Mouse (Mus musculus) left cerebral cortex, postnatal 36 days (tissue): ENCODE data around the gene Hspb7. TPM values are rescaled to one million over a fixed set of nuclear protein-coding genes. Genes with fewer than 3 reads are reported as not detected.
A peak's percentile ranks its signal among the peaks of the same experiment; 100 is the strongest.

Source experiments
- DNase-seq, 2 experiments: peaks; one replicate each; pipeline ENCODE4 v3.0.0; 2021 to 2022; ENCODE audit warnings: low spot score in 2 of 2, mixed read lengths in 1 of 2
- intact Hi-C: fragments of 180-260 bp; cut with DNase I; formaldehyde crosslinking; loops from one replicate; pipeline ENCODE4 v1.15.1; 2025
- total RNA-seq, 2 experiments: library from RNA; stranded (reverse); gene quantifications; 2 replicates each; pipeline ENCODE4 v1.2.3; 2021

The Hspb7 gene
- total RNA-seq, result under 1 TPM; 0.18 to 0.47 TPM

DNA sequence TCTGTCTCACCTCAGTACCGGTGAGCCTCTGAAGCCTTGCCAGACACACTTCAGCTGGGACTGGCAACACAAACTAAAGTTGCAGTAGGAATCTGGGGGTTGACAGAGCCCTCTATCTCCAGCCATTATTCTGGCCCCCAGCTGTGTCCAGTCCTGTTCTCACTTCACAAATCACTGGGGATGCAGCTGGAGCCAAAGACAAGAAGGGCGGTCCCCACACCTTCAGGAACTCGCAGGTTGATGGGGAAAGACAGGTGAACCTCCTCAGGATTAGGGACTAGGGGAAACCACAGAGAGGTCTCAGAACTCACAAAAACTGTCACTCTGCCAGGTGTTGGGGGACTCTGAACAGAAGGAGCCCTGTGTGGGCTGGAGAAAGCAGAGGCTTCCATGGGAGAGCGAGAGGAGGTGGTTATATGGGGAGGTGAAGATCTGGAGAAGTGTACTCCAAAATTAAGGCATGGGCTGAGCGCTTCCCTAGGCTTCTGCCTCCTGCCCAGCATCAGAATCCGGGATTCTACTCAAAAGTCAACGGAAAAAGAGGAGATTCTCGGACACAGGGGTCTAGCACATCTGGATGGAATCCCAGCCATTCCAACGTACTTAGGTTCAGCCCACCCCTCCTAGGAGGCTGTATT is at the start of gene Hspb7:
Gene Hspb7 (plus strand): TSS at position 588 of the 638 bp plus-strand sequence.
- DNase-seq, result no peak
- intact Hi-C loops, result no loop called here

DNA sequence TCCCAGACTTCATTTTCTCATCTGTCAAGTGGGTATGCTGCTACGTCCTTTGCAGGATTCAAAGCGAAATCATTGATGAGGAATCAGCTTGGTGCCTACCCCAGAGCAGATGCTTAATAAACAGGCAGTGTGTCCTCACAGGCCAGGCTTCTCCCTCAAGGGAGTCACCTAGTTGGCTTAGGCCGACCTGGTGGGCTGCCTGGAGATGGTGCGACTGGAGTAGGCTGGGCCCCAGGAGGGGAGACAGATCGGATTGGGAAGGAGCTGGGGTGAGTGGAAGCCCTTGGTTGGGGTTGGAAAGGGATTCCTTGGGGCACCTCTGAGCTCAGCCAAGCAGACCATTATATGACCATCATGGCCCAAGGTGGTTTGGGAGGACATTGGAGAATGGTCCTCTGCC is 48.2 kb upstream of the Hspb7 start:
- intact Hi-C loops, result no loop called here
- no peak for DNase-seq

DNA sequence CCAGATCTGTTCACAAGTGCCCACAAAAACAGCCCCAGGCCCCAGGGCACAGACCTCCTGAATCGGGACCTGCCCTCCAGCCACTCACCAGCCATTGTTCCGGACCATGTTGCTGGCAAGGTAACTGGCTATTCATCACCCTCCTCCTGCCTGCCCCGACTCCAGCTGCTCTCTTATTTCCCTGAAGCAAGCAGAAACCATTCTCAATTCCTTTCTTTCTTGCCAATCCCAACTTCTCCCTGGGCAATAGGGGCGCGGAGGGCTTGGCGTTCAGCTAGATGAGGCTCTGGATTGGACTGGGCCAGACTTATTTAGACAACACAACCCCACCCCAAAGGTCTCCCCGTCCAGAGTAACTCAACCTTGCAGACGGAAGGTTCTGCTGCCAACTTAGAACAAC is 40.9 kb upstream of the Hspb7 start:
- intact Hi-C loops, result no loop called here
- DNase-seq, result no peak

DNA sequence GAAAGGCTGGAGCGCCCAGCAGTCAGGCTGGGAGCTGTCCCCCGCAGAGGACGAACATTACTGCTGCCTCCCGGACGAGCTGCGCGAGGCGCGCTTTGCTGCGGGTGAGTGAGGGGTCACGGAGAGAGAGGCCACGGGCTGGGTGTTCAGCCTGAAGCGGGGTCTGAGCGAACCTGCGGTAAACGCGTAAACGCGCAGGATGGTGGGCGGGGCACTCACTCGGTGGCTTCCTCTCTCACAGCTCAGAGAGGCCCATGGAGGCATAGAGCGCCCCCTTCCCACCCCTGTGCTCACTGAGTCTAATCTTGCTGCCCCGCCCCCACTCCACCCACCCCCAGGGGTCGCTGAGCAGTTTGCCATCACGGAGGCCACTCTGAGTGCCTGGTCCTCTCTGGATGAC is 38.2 kb upstream of the Hspb7 start:
- DNase-seq, result no peak
- intact Hi-C loops, result no loop called here

DNA sequence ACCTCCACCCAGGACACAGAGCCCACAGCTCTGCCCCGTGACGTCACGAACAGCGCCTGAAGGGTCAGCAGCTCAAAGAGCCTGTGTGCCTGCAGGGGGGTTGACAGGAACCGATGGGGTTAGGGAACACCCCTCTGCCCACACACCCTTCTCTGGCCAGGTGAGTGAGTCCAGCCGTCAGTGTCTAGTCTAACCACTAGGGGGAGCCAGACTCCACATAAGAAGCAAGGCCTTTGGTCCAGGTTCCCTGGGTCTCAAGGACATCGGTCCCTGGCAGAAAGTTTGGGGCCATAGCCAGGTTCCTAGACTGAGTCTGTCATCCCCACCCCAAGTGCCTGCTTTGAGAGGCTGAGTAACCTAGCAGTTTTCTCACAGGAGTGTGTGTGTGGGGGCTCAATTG is 35.3 kb upstream of the Hspb7 start:
- intact Hi-C loops, result no loop called here
- no peak for DNase-seq

DNA sequence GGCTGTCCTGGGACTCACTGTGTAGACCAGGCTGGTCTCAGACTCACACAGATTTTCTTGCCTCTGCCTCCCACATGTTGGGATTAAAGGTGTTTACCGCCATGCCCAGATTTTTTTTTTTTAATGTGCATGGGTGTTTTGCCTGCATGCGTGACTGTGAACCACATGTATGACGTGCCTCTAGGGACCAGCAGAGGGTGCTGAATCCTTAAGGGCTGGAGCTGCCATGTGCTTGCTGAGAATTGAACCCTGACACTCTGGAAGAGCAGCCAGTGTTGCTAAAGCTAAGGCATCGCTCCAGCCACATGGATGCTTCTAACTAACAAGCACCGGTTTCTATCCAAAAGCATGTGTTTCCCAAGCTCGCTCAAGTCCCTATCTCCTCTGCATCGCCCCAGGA is 34.4 kb upstream of the Hspb7 start:
- intact Hi-C loops, result loop anchor here (2.0 kb wide), 1 partner anchor 189 kb away; no protein-coding TSS in a partner anchor
- DNase-seq, result no peak

DNA sequence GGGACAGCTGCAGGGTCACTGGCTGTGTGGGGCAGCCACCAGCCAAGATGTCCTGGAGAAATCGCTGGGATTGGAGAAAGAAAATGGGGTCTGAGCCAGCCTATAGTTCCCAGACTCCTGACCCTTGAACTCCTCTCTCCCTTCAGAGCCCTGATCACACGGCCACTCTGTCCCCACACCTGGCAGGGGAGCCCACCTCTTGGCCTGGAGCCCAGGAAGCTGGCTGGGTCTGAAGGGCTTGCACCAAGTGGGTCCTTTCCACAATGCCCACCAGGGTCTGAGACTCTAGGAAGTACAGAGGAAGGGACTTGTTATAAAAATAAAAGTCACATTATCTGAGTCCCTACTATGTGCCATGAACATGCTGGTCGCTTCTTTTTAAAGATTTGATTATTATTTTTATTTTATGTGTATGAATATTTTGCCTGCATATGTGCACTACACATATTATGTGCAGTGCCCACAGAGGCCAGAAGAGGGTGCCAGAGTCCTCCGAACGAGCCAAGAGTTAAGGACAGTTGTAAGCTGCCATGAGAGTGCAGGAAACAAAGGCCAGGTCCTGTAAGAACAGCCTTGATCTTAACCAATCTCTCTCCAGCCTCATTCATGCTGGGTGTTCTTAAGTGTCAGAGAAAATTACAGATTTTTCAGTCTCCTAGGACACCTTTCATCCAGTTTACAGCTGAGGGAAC is 33.3 kb upstream of the Hspb7 start:
- peak; percentile 46 to 63 for DNase-seq
- intact Hi-C loops, result loop anchor here (2.0 kb wide), 1 partner anchor 188 kb away; no protein-coding TSS in a partner anchor

DNA sequence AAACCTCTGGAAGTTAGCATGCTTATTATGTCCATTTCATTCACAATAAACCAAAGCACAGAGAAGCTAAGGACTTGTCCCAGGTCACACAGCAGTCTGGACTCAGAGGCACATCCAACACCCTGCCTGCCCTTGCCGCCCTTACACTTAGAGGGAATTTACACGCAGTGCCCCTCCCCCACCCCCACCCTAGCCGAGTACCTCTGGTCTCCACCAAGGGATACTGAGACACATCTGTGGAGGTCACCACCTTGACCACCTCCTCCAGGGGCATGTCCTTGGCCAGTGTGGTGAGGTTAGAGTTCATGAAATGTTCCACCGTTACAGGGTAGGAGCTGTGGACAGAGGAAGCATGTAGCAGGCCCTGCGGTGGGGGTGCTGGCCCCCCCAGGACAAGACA is 32.6 kb upstream of the Hspb7 start:
- no peak for DNase-seq
- intact Hi-C loops, result loop anchor here (2.0 kb wide), 1 partner anchor 187 kb away; no protein-coding TSS in a partner anchor

DNA sequence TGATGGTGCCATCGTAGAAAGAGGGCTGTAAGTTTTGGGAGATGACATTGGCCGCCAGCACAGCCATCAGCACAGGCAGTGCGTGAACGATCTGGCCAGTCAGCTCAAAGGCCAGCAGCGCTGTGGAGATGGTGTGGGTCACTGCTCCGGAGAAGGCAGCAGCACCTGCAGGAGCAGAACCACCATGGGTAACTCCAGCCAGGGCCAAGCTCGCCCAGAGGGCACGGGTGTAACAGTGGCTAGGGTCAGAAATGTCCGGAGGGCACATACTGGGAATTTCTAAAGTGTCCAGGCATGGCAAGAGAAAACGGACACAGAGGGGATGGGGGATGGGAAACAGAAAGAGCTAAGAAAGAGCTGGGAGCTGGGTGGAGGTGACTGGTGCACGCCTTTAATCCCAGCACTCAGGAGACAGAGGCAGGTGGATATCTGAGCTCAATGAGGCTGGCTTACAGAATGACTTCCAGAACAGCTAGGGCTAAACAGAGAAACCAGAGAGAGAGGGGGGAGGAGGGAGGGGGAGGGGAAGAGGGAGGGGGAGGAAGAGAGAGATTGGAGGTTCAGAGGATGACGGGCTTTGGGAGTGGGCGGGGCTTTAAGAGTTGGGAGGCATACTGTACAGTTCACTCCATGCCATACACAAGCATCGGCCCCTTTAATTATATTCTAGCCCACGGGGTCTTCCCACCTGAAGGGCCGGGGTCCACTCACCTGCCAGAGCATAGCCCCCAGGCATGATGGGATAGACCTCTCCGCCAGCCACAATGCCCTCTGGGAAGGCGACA is 31.0 kb upstream of the Hspb7 start:
- no peak for DNase-seq
- intact Hi-C loops, result no loop called here

DNA sequence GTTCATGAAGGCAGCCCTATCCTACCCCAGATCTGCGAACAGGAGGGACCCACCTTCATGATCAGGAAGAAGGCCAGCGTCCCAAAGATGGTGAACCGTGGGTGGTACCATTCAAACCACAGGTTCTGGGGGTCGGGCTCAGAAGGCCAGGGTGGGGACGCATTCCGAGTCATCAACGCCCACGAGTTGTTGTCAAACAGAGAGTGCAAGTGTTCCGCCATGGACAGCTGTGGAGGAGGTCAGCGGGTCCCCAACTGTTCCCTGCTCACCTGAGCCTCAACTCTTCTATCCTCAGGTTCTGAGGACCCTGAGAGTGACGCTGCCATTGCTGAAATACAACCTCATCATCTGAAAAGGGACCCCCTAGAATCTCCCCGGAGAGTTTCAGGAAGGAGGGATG is 29.3 kb upstream of the Hspb7 start:
- no peak for DNase-seq
- intact Hi-C loops, result no loop called here

DNA sequence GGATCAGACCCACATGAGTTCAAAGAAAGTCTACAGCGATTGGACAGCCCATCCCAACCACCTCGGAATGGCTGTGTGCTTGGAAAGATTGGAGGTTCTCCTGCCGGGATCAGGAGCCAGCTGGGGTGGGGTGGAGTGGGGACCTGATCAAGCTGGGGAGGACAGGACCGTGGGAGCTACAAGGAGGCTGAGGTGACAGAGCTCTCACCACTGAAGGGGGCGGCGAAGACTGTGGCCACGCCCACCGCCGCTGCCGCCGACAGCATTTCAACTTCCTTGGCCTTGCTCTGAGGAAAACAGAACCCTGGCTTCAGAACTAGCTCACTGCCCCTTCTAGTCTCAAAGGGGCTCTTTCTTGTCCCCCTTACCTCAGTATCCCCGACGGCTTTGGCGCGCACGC is 25.8 kb upstream of the Hspb7 start:
- no peak for DNase-seq

DNA sequence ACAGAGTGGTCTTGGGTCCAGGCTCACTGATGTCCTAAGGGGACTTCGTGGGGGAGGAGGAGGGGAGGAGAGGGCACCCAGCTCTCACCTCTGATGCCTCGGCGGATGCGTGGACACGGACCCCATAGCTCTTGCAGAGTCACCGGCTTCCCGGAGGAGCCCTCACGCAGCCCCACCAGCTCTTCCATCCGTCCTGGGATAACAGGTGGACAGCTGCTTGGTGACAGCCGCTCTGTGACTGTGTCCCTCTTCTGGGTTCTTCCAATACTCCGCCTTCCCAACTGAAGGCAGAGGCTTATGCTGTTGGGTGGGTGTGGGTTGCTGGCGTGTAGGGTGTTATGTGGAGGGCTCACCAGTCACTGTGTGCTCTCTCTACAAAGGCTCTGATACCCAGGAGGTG is 22.7 kb upstream of the Hspb7 start:
- no peak for DNase-seq
- intact Hi-C loops, result no loop called here

More for the DNA sequence above, 25.8 kb upstream of the Hspb7 start:
- intact Hi-C loops, result no loop called here

DNA sequence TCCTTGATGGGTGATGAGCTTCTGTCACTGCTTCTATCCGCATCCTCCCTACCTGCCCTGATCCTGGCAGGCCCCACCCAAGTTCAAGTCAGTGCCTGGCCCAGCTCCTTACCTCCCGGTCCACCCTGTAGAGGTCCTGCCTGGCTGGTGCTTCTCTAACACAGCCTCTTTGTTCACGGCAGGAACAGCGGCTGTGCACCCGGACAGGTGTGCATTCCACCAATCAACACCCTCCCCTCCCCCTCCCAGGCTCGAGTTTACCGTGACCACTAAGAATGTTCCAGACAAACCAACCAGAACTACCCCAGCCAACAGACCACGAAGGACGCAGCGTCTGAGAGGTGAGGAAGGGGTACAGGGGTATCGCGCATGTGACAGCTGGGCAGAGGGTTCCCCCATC is 22.0 kb upstream of the Hspb7 start, which contains the start of gene Clcnka:
Gene Clcnka (minus strand): TSS at position 180 of the 400 bp plus-strand sequence.
- no peak for DNase-seq
- intact Hi-C loops, result no loop called here

DNA sequence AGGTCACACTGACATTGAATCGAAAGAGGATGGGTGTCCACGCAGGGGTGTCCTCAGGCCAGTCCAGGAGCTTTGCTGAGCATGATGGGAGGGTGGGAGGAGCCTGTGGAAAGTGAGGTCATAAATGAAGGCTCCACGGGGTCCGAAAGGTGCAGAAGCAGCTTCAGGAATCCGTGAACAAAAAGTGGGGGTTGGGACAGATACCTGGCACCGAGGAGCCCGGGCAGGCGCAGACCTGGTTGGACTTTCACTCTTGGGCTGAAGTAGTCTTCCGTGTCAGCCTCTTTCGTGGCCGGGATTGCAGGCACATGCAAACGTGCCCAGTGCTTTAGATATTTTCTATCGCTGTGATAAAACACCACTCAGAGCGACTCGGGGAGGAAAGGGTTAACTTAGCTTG is 20.4 kb upstream of the Hspb7 start:
- intact Hi-C loops, result no loop called here

DNA sequence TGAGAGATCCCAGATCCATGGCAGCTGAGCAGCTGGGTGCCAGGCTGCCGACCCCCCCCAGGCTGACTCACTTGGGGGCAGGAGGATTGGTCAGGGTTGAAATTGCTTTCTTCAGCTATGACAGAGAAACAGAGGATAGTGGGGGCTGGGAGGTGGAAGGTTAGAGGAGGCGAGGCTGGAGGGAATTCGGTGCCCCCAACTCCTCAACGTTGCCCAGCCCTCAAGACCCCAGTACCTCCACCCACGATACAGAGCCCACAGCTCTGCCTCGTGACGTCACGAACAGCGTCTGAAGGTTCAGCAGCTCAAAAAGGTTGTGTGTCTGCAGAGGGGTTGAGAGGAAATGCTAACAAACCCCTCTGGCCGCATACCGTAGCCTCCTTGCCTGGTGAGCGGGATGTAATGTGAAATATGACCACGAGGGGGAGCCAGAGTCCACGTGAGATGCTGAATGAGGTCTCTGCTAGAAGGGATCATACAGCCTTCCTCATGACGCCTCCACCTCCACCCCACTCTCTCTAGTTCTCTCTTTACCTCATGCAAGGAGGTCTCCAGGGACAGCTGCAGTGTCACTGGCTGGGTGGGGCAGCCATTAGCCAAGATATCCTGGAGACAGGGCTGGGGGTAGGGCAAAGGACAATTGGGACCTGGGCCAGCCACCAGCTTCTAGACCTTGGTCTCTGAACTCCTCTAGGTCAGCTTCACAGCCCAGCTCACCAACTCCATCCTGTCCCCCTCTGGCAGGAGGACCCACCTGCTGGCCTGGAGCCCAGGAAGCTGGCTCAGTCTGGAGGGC is 15.9 kb upstream of the Hspb7 start:
- intact Hi-C loops, result loop anchor here (2.0 kb wide), 2 partner anchors 26 to 170 kb away; no protein-coding TSS in a partner anchor

More for the DNA sequence above, 20.4 kb upstream of the Hspb7 start:
- DNase-seq, result no peak

DNA sequence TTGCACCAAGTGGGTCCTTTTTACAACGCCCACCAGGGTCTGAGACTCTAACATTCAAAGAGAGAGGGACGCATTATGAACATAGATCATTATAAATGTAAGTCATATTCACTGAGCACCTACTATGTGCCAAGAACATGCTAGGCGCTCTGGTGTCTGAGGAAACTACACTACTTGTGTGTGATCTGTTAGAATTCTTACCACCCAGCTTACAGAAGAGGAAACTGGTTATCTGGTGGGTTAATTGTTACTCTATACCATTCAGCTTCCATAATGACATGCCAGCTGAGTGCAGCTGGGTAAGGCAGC is 15.3 kb upstream of the Hspb7 start:
- no peak for DNase-seq
- intact Hi-C loops, result loop anchor here (2.0 kb wide), 2 partner anchors 26 to 170 kb away; no protein-coding TSS in a partner anchor

More for the DNA sequence above, 15.9 kb upstream of the Hspb7 start:
- DNase-seq, result peak; percentile 86 to 89

DNA sequence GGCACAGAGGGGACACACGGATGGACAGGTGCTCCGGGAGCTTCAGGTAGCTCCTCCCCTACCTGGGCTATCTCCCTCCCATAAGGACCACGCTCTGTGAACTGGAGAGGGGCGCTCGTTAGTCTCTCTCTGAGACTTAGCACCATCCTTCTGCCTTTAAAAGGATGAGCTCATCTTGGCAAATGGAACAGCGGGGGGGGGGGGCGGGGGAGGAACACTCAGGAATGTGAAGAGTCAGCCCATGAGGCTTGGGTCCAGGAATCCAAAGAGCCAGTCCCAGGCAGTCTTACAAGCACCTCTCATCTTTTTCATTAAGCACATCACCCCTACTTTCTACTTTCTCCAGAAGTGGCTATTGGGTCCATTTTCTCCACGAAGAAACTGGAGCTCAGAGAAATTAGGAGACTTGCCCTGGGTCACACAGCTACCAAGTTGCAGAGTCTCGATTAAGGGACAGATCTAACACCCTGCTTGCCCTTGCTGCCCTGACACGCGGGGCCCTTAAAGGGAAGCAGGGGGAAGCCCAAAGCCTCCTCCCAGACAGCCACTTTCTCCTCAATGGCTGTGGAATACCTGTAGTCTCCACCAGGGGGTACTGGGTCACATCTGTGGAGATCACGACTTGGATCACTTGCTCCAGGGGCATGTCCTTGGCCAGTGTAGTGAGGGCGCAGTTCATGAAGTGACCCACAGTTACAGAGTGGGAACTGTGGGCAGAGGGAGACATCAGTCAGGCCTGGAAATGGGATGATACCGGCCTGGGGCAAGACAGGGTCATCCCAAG is 13.9 kb upstream of the Hspb7 start:
- no peak for DNase-seq
- intact Hi-C loops, result no loop called here

DNA sequence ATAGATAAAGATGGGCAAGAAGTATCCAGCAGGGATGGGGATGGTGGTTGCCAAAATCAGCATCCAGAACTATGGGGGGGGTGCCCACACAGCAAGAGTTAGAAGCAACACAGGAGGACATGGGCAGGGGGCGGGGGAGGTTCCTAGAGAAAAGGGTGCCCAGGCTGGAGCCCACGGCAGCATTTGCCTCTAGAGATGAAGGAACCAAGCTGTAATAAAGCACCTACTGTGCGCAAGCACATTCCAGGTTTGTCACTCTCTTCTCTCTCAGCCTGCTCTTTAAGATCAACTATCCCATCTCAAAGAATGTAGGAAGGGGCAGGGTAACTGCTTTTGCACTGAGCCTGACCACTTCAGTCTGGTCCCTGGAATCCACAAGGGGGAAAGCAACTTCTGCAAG is 12.0 kb upstream of the Hspb7 start:
- DNase-seq, result no peak
- intact Hi-C loops, result no loop called here

DNA sequence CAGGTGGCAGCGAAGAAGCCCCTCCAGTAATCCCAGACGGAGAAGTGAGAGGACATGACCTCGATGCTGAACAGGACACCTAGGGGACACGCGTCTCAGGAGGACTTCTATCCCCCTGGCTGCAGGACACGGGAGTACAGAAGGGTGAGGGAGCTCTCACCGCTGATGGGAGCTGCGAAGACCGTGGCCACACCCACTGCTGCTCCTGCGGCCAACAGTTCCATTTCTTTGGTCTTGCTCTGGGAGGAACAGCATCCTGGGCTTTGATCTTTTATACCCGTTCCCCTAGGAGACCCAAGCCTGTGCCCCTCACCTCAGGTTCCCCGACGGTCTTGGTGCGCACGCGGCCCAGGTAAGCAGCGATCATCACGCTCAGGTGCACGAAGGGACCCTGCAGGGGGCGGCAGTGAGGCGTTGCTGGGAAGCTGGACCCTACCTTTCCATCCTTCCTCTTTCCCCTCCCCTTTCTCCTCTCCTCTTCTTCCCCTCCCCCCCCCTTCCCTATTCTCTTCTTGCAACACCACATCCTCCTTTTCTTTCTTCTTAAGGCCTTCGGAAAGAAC is 9.1 kb upstream of the Hspb7 start:
- intact Hi-C loops, result no loop called here
- no peak for DNase-seq
